Mouse (Mus musculus) MN1 (cell line): ENCODE measurements around the gene Nosip.
"Not testable (repeated sequence)": the region's sequence is repeated elsewhere in the genome, so short reads cannot be mapped to it uniquely, and the experiment has no call there.

Experiments
- DNase-seq: peaks from one replicate; pipeline ENCODE4 v3.0.0-alpha.2; 2016; ENCODE audit warnings: low spot score

The Nosip gene

DNA sequence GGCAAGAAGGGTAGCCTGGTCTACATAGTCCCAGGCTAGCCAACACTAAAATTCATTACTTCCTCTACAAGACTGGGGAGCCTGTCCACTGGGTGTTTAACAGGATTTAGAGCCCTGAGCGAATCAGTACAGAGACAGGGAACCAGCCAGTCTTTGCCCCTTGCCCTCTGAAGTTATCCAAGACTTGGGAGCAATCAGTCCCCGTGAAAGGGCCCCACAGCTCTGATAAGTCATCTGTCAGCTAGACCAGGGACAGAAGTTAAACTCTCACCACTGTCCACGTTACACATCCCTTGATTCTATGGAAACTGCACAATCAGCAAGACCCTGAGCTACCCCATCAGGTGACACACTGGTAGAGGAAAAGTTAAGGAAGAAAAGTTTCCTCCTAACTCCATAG lies 50.3 kb downstream of the Nosip start:
- no peak for DNase-seq

DNA sequence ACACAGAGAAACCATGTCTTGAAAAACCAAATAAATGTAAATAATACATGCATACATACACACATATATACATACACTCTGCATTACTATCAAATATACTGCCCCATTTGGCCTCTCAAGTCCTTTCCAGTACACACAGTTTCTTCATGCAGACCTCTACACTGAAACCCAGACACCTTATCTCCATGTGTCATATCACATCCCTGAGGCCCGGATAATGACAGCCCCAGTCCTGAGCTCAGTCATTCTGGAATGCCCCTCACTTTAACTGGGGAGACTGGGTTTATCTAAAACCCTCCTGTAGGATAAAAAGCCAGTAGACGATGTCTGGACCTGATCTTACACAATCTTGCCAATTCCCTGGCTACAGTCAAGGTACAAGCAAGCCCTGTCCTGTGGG lies 51.2 kb downstream of the Nosip start:
- no peak for DNase-seq

DNA sequence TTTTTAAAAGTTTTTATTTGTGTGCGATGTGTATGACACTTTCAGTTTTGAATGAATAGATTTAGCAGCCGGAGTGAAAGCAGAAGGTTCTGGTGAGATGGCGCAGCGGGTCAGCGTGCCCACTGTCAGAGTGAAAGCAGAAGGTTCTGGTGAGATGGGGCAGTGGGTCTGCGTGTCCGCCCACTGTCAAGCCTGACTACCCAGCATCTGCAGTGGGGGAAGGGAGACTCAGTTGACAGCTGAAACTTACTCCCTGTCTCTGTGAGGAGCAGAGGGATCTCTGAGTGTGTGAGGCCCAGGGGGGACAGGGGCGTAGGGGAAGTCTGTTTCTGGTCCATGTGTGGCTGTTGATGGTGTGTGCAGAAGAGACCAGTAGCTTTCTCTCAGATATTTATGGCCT lies 55.3 kb downstream of the Nosip start:
- no peak for DNase-seq

DNA sequence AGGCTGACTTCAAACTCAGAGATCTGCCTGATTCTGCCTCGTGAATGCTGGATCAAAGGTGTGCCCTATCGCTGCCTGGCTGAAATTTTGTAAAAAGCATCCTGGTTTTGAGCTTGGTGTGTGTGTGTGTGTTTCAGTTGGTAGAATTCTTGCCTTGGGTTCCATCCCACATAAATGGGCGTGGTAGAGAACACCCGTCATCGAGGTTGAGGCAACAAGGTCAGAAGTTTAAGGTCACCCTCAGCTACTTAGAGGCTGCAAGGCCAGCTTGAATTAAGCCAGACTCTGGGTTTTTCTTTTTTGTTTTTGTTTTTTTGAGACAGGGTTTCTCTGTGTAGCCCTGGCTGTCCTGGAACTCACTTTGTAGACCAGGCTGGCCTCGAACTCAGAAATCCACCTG lies 56.1 kb downstream of the Nosip start:
- no peak for DNase-seq

DNA sequence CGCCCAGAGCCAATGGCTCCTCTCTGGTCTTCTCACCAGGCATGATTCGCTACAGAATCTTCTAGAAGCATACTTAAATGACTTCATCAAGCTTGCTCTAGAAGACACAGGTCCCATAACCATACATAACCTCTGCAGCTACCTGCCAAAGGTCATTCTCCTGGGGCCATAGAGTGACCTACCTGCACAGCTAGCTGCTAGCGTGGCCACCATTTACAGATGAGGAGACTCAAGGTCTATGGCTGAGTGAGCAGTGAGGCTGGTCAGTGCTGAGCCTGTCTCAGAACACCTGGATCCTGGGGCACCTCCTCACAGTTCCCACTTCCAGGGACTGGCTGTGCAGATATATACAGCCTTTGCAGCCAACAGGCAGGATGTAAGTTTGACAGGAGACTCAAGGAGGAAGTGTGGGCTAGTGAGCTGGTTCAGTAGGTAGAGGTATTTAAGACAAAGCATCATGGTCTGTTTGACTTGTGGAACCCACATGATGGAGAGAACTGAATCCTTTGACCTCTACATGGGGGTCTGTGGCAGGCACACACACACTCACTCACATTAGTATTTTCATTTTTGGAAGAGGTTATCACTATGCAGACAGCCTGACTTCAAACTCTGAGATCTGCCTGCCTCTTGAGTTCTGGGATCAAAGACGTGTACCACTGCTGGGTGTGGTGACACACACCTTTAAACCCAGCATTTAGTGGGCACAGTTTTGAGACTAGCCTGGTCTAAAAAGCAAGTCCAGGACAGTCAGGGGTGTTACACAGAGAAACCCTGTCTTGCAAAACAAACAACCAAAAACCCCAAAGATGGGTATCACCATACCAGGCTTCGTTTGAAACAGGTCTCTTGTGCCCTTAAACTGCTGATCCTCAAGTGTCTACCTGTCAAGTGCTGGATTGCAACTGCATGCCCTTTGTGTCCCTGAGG lies 57.8 kb downstream of the Nosip start:
- DNase-seq: no peak

DNA sequence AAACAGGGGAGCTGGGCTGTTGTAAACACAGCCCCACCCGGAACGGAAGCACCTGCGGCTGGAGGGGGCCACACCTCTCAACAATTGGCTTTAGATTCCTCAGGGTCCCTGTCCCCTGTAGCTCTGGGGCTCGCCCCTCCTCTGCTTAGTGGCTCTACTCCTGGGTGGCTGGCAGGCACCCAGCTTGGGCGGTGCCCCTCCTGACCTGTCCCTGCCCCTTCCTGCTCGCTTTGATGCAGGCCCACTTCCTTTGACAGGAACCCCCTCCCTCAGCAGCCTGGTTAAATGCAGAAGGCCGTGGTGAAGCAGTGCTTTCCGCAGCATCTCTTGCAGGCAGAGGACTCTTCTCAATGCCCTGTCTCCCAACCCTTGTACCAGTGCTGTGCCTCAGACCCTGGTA lies 59.2 kb downstream of the Nosip start:
- DNase-seq: no peak

DNA sequence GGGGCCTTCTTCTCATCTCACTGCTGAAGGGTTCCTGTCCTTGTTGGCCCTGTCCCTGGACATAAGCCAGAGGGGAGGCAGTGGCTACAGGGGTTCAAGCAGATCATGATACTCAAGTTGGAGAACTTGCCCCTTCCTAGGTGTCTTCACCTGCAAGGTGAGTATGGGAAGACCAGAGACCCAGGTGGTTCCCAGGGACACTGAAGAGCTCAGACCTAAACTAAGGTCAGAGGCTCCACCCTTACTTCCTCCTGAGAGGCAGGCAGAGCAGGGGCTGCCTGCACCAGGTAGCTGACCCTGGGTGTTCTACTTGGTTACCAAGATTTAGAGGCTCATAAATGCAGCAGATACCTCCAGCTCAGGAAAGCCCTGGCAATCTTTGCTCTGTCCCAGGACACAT lies 59.7 kb downstream of the Nosip start:
- DNase-seq: no peak

DNA sequence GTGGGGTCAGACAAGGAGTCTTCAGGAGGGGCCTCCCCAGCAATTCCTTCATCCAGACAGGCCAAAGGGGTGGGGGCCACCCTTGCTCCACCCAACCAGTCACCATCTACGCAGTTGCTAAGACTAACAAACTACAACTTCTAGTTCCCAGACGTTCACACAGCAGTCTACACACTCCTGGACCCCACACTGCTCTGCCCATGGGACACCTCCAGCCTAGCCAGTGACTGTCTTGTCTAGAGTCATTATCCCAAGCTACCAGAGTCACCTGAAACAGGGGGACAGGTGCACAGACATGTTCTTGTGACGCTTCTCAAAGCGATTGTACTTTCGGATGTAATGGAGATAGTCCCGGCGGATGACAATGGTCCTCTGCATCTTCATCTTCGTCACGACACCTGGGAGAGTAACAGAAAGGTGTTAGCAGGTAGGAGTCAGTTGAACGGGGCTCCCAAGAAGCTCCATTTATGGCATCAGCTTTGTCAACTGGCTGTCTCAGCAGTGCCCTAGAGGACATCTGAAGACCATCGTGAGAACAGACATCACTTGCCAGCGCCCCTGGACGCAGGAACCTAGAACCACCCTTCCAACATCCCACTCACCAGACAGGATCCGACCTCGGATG lies 60.4 kb downstream of the Nosip start:
- no peak for DNase-seq

DNA sequence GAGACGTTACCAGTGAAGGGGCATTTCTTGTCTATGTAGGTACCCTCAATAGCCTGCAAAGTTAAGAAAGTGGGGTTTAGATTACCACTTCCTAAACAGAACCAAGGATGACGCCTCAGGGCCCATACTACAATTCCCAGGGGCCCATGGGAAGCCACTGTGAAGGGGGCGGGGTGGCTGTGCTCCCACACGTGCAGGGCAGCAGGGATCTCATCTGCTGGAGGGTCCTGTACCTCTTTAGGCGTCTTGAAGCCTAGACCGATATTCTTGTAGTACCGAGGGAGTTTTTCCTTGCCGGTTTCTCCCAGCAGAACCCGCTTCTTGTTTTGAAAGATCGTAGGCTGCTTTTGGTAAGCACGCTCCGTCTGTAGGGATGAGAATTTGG lies 60.9 kb downstream of the Nosip start:
- DNase-seq: peak; percentile 53

DNA sequence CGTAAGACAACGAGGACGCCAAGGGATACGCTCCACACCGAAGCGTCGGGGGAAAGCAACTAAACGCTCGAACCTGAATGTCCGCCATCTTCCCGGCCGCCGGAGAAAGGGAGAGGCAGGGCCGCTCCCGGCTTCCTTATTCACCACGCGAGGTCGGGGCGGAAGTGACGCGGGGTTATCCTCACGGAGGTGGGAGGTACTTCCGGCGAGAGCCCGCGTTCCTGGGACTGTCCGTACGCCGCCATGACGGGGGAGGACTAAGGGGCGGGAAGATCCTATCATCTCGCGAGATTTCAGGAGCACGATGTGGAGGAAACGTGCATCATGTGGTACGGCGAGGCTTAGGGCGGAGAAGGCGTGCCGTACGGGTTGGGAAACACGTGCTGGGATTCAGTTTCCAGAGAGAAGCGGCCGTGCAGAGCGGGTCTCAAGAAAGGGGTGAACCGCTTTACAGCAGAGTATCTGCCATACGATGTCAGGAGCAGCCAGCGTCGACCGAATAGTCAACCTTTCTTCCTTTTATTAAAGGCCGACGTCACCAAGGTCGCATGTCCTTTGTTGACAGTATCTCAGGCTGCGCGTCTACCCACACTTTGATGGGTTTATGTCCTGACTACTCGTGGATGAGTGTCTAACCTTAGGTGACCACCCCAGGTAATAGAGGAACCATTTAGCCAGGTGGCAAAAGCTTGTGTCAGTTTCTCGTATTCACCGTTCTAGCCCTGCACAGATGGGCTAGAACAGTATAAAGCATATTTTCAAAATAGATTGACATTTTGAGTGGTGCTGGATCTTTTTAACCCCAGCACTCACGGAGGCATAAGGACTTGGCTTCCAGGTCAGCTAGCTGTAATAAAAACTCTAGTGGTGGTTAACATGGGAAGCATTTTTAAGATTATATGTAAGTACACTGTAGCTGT lies 62.3 kb downstream of the Nosip start, which contains the start of gene Rps11:
Rps11 (minus strand) TSS at position 216 of the 920 bp plus-strand sequence.
- DNase-seq: peak; percentile 99

DNA sequence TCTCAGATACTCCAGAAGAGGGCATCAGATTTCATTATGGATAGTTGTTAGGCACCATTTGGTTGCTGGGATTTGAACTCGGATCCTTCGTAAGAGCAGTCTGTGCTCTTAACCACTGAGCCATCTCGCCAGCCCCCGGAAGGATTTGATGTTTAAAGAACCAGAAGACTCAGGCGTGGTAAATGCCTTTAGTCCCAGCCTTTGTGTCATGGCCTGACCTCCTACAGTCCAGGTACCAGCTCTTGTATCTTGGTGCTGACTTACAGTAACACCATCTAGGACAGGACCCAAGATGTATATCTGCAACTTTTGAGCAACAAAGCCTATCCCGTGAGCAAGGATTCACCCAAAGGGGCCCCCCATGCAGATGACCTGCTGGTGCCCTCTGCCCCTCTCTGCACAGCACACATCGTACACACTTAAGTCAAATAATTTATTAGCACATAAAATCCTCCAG lies 62.9 kb downstream of the Nosip start:
- peak; percentile 35 for DNase-seq

DNA sequence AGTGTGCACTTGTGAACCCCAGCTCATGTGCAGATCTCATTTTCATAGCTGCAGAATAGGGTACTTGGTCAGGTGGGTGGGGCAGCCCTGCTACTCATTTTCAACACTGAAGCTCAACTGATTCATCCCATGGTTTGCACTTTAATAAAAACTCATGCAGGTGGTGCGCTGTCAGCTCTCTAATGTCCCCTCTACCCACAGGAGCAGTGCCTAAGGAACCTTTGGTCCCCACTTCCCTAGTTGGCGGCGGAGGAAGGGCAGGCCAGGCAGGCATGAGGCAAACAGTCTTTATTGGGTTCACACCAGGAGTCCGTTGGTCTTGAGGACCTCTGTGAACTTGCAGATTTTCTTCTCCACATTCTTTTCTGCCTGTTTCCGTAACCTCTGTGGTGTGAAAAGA lies 63.4 kb downstream of the Nosip start:
- not testable (repeated sequence) for DNase-seq

DNA sequence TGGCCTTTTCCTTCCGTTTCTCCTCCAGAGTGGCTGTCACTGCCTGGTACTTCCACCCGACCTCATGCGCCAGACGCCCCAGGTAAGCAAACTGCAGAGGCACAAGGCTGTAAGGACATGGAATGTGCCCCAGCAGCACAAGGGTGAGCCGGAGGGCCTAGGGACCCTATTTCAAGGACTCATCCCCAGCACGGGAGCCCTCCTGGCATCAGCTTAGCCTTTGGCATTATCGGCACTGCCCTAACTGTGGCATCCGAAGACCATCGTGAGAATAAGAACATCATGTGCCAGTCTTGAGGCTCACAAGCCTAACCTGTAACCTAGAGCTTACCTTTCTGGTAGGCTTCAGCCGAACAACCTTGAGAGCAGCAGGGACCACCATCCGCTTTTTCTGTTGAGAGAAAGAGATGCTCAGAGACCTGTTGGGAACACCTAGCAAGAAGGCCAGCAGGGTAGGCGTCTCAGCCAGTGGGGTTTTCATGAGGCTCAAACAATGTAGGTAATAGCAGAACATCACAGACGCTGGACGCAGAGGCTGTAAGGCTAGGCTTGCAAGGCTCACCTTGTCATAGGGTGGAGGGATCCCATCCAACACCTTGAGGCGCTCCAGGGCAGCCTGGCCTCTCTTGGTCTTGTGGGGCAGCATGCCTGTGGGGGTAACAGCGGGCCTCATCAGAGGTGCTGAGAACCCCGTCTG lies 64.1 kb downstream of the Nosip start:
- no peak for DNase-seq

DNA sequence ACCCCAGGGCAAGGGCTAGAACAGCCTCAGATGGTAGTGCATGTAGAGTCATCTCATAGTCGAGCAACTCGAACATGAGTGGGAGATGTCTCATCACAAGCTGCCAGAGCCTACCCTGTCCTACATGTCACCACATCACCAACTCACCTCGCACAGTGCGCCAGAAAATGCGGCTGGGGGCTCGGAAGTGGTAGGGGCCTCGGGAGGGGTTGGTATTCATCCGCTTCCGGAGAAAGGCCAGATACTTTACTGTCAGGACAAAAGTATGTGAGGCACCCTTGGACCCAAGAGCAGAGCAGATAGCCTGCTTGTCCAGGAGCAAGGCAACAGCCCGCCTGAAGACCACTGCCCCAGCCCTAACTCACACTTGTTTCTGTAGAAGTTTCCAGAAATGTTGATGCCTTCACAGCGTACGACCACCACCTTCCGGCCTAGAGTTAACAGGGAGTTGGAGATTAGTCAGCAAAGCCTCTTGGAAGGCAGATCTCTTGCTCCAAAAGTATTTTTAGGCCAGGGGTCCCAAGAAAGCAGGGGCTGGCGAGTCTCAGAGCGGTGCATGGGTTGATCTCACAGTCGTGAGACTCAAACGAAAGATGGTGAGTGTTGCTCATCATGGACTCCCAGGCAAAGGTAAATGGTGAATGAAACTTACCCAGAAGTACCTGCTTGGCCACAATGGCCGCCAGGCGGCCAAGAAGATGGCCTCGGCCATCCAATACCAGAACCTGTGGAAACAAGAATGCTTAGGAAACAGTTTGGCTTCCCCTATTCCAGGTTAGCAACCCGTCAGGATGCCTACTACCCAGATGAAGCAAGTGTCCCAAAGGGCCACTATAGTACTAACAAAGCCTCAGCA lies 64.8 kb downstream of the Nosip start:
- DNase-seq: peak; percentile 37
